Mouse (Mus musculus) spleen, adult 2 months (tissue): Measurements from ENCODE around the gene Dnah6. TPM values are rescaled to one million over a fixed set of nuclear protein-coding genes. Genes with fewer than 3 reads are reported as not detected.
A peak's percentile ranks its signal among the peaks of the same experiment; 100 is the strongest.

ENCODE experiments used
- DNase-seq, 2 experiments: peaks; one replicate each; pipeline versions ENCODE4 v3.0.0 to v3.0.0-alpha.2; 2012 to 2021; ENCODE audit warnings: low spot score in 2 of 2, low read depth in 1 of 2
- H3K27ac ChIP-seq: fragments of 200-500 bp; 2 replicates; pipeline ENCODE4 v1.5.1; 2012; ENCODE audit warnings: low read length, inconsistent platforms; ENCODE audit not compliant: insufficient read depth
- H3K27me3 ChIP-seq: fragments of 200-500 bp; 2 replicates; pipeline ENCODE4 v1.6.1; 2012; ENCODE audit warnings: mild to moderate bottlenecking, moderate library complexity, low read length, inconsistent platforms; ENCODE audit not compliant: control insufficient read depth, insufficient read depth
- H3K36me3 ChIP-seq: fragments of 200-500 bp; 2 replicates; pipeline ENCODE4 v1.6.1; 2012; ENCODE audit warnings: mild to moderate bottlenecking, low read length, inconsistent platforms; ENCODE audit not compliant: control insufficient read depth, insufficient read depth
- H3K4me1 ChIP-seq: fragments of 200-500 bp; 2 replicates; pipeline ENCODE4 v1.6.1; 2011; ENCODE audit warnings: inconsistent platforms; ENCODE audit not compliant: control insufficient read depth, insufficient read depth, insufficient read length
- H3K4me3 ChIP-seq: fragments of 200-500 bp; 2 replicates; pipeline ENCODE4 v1.5.1; 2011; ENCODE audit warnings: mild to moderate bottlenecking, inconsistent platforms; ENCODE audit not compliant: insufficient read depth, insufficient read length; ENCODE audit errors: extremely low read depth
- CTCF ChIP-seq: fragments of 200-500 bp; IDR thresholded peaks from 2 replicates; pipeline ENCODE4 v1.5.1; 2011; ENCODE audit warnings: mild to moderate bottlenecking, inconsistent platforms; ENCODE audit not compliant: insufficient read depth, insufficient read length, insufficient replicate concordance; ENCODE audit errors: extremely low read depth
- POLR2A ChIP-seq: fragments of 200-500 bp; IDR thresholded peaks from 2 replicates; pipeline ENCODE4 v1.6.1; 2011; ENCODE audit warnings: low read depth, low read length, inconsistent platforms
- WGBS: fragments of 180-500 bp; shearing (Covaris S2); methylation state at CpG from one replicate; pipeline ENCODE4 v1.1.7; 2018; 5-methylcytosine and 5-hydroxymethylcytosine counted together
- polyA plus RNA-seq: library from polyadenylated mRNA; depleted of rRNA; stranded (reverse); fragments of >200 nt; gene quantifications from 2 replicates; pipeline ENCODE4 v1.2.3, GENCODE M21; 2012; rRNA removed

The Dnah6 gene
- polyA plus RNA-seq, 1 experiment = 0.01 TPM

DNA sequence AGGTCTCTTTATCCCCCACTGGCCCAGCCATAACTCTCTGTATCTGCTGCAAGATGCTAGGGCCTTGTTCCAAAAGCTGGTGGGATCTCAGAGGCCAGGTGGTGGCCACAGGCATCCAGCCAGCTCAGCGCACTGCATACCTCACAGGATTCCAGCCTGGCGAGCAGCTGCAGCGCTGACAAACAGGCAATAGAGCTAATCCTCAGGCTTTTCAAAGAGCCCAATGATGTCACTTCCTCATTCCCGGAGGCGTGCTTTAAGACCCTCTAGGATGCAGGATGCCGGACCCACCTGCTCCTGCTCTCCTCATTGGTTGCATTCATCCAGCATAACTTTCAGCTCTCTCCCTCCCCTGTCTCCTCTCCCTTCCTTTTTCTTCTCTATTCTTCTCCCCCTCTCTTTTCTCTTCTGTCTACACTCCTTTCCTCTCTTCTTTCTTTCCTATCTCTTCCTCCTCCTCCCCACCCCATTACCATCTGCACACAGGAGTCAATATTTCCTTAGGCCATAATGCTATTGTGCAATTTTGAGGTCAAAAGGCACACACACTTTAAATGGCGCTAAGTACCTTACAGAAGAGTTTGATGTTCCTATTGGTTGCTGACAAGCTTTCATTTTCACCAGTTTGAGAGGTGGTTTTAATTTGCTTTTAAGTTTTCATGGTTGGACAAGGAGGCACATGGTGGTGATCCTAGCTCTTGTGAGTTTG, 232.3 kb downstream of the Dnah6 start:
- Histone ChIP-seq H3K27ac (peak overlapping the region; percentile 73), H3K27me3 (no peaks in the 10 kb centered on the region), H3K4me3 (no peak overlapping the region), H3K36me3 (no peaks in the 10 kb centered on the region), H3K4me1 (peaks cover 13% of the 10 kb centered on the region; the same call in 1 of the 2 replicates)
- 82% methylated on average over 7 of the region's 7 CpGs for WGBS
- DNase-seq = no peak
- no peak for TF ChIP-seq POLR2A
- no peak for TF ChIP-seq CTCF

DNA sequence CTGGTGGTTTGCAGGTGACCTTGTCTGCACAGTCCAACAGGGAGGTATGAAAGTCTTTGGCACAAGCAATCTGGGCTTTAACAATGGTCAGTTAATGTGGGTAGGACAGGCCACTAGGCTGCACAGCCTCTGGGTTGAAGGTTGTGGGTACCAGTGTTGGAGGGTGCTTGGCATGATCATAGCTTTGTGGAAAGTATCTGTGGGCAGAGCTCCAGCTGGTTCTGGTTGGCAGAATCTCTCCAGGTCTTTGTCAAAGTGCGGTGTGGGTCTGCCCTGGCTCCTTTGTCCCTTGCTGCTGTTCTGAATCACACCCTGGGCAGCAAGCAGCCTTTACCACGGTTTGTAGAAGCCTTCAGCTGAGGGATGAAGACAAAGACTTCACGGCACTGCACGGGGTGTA, 238.9 kb downstream of the Dnah6 start:
- Histone ChIP-seq H3K36me3 (no peaks in the 10 kb centered on the region), H3K27me3 (no peaks in the 10 kb centered on the region), H3K4me1 (peaks cover 5% of the 10 kb centered on the region; the same call in 1 of the 2 replicates), H3K4me3 (no peak overlapping the region), H3K27ac (peak overlapping the region; percentile 24; the same call in 1 of the 2 replicates)
- DNase-seq = no peak
- TF ChIP-seq POLR2A (no peak), CTCF (no peak)
- 83% methylated on average over 4 of the region's 4 CpGs for WGBS

DNA sequence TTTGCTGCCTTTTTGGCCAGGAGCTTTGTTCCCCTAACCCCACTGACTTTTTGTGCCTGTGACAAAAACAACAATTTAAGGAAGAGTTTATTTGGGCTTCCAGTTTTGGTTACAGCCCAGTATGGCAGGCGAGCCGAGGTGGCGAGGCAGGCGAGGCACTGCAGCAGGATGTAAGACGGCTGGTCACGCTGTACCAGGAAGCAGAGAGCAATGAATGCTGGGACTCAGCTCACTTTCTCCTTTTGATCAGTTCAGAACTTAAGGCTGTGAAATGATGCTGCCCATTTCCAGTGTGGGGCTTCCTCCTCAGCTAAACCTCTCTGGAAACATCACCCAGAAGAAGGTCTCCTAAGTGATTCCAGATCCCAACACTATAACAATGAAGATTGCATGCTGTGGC, 239.6 kb downstream of the Dnah6 start:
- TF ChIP-seq CTCF (no peak), POLR2A (no peak)
- peak overlapping the region; percentile 24; the same call in 1 of the 2 replicates for H3K27ac ChIP-seq
- 44% methylated on average over 6 of the region's 6 CpGs for WGBS

DNA sequence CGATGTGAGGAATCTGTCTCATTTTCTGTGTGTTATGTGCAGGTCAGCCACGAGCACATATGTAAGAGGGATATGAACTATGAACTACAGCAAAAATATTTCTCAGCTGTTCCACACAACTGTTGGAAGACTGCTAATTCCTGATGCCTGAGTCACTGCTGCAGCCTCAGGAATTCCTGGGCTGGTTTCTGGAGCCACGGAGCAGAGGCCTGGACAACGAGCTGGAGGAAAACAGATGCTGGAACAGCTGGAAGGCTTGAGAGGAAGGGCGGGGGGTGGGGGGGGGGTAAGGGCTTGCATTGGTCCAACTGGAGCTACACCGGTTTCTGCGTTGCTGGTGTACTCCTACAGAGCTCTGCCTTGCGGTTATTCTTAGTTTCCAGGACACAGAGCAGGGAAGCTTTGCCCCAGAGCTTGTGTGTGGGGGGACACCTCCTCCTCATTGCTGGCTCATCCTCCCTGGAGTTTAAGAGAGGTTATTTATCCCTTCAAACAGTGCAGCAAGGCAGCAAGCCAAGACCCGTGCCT, 240.3 kb downstream of the Dnah6 start:
- 84% methylated on average over 9 of the region's 9 CpGs for WGBS
- 0 out of 2 replicates have a peak overlapping the region, but pooled peaks have one; percentile 19 for H3K27ac ChIP-seq
- H3K36me3 ChIP-seq = no peaks in the 10 kb centered on the region
- no peak for DNase-seq
- TF ChIP-seq POLR2A (no peak), CTCF (no peak)
- no peak overlapping the region for H3K4me3 ChIP-seq
- no peaks in the 10 kb centered on the region for H3K27me3 ChIP-seq
- H3K4me1 ChIP-seq = peaks cover 5% of the 10 kb centered on the region; the same call in 1 of the 2 replicates

More for the DNA sequence above, 239.6 kb downstream of the Dnah6 start:
- Histone ChIP-seq H3K36me3 (no peaks in the 10 kb centered on the region), H3K4me3 (no peak overlapping the region), H3K4me1 (peaks cover 5% of the 10 kb centered on the region; the same call in 1 of the 2 replicates), H3K27me3 (no peaks in the 10 kb centered on the region)
- peak in 1 of 2 experiments; percentile 32 for DNase-seq

DNA sequence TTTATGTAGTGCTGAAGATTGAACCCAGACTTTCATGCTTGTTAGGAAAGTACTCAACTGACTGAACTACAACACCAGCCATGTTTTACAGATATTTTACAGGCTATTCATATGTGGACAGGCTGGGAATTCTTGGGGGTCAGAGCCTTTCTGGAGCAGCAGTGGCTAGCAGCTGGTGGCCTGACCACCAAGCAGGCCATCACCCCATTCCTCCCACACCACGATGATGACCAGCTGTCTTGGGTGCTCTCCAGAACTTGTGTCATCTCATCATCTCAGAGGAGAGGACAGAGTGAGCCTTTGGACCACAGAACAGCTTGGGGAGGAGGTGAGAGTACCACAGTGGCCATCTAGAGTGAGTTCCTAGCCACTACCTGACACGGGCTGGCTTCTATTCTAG, 244.6 kb downstream of the Dnah6 start:
- DNase-seq = no peak
- no peaks in the 10 kb centered on the region for H3K27me3 ChIP-seq
- H3K4me3 ChIP-seq = no peak overlapping the region
- 87% methylated on average over 2 of the region's 2 CpGs for WGBS
- no peaks in the 10 kb centered on the region for H3K36me3 ChIP-seq
- H3K27ac ChIP-seq = no peak overlapping the region
- peaks cover 2% of the 10 kb centered on the region; the same call in 1 of the 2 replicates for H3K4me1 ChIP-seq
- TF ChIP-seq POLR2A (no peak), CTCF (no peak)

DNA sequence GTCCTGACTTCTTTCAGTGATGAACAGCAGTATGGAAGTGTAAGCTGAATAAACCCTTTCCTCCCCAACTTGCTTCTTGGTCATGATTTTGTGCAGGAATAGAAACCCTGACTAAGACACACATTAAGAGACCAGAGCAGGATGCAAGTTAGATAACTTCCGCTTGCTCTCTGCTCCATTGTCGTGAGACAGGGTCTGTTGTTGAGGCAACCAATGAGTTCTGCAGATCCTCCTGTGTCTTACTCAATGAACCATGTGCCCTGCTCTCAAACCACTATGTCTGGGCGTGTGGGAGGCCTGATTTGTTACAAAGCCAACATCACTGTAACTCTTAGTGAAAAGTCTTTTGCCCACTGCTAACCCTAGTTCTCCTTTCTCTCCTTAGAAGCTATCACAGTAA, 250.4 kb downstream of the Dnah6 start:
- H3K4me1 ChIP-seq = no peaks in the 10 kb centered on the region
- no peak for TF ChIP-seq POLR2A
- no peak for TF ChIP-seq CTCF
- H3K4me3 ChIP-seq = no peak overlapping the region
- no peak for DNase-seq
- WGBS = 59% methylated on average over 3 of the region's 3 CpGs
- H3K27ac ChIP-seq = no peak overlapping the region
- H3K36me3 ChIP-seq = no peaks in the 10 kb centered on the region
- no peaks in the 10 kb centered on the region for H3K27me3 ChIP-seq

DNA sequence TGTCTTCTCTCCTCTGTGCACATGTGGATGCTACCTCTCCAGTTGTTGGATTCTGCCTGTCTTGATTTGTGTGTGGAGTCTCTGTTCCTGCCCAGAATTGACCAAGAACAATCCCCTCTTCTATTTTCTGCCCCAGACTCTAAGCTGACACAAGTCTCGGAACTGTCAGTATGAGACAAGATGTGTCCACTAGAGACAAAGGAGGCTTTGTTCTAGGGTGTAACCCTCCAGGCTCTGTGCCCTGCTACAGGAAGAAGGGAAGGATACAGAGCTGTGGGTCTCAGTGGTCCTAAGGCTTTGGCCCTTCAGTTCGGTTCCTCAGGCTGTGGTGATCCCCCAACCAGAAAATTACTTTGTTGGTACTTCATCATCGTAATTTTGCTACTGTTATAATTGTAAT, 251.7 kb downstream of the Dnah6 start:
- 92% methylated on average over 3 of the region's 3 CpGs for WGBS
- TF ChIP-seq CTCF (no peak), POLR2A (no peak)
- Histone ChIP-seq H3K4me1 (no peaks in the 10 kb centered on the region), H3K27ac (no peak overlapping the region), H3K4me3 (no peak overlapping the region), H3K27me3 (no peaks in the 10 kb centered on the region), H3K36me3 (no peaks in the 10 kb centered on the region)
- no peak for DNase-seq

Other genes starting within 250 kb of the Dnah6 start
- 19.0 and 20.9 TPM in 2 replicates for gene Suclg1, start 26.7 kb upstream of the Dnah6 start, polyA plus RNA-seq
- gene 4931417E11Rik, start 248.0 kb upstream of the Dnah6 start, polyA plus RNA-seq = not detected in 2 replicates